Mouse (Mus musculus): ENCODE measurements around the gene Spred3. TPM values are rescaled to one million over a fixed set of nuclear protein-coding genes. Genes with fewer than 3 reads are reported as not detected.
A peak's percentile ranks its signal among the peaks of the same experiment; 100 is the strongest.
"Not testable (repeated sequence)": the region's sequence is repeated elsewhere in the genome, so short reads cannot be mapped to it uniquely, and the experiment has no call there.

The Spred3 gene
- 35.5 and 38.0 TPM in 2 replicates for polyA plus RNA-seq (2012; rRNA removed)

DNA sequence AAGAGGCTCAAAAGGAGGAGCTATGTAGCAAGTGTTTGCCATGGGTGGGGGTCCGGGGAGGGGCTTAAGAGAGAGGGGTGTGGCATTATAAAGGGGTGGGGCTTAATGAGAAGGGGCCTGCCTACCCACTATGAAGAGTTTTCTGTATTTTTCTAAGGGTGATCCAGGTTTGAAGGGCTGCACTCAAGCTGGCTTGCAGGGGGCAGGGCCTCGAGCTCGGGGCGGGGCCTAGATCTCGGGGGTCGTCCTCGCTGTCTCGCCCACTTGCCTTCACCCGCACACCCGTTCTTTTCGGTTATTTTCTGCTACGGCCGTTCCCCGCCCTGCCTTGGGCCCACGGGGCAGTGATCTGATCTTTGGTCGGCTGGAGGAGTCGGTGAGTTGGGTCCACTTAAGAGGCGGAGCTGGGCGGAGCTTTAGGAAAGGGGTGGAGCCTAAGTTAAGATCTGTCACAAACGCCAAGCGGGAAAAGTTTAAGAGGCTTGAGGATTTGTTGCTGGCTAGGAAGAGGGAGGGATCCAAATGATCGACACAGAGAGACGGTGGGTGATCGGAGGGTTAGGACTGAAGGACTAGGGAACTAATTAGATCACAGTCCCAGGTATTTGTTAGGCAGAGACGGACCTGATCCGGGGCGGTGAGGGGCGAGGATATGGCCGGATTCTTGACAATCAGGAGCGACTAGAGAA lies at the start of gene Spred3, which contains the start of gene Ggn:
TSS of gene Spred3 (minus strand) at position 346 of the 689 bp plus-strand sequence.
TSS of gene Ggn (plus strand) at position 145 of the 689 bp plus-strand sequence.
- peak in 1 of 2 experiments; percentile 66 for DNase-seq (ENCODE audit: extremely low spot score in 1 of 2, low spot score in 1 of 2)

DNA sequence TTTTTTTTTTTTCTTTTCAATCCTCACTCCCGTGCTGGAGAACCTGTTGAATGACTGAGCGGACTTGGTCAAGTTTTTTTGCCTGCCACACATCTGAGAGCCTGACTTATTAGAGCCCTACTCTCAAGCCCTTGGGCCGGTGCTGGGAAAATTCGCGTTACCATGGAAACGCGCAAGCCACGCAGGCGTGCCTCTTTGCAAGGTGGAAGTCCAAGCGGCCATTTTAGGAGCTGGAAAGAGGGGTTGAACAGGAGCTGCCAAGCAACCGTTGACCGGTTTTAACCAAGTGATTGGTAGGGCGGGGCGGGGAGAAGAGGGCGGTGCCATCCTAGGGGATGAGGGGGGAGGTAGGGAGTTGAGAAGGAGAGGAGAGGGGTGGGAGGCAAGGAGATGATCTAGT lies 44.6 kb upstream of the Spred3 start:
- DNase-seq (ENCODE audit: extremely low spot score in 1 of 2, low spot score in 1 of 2) = no peak

DNA sequence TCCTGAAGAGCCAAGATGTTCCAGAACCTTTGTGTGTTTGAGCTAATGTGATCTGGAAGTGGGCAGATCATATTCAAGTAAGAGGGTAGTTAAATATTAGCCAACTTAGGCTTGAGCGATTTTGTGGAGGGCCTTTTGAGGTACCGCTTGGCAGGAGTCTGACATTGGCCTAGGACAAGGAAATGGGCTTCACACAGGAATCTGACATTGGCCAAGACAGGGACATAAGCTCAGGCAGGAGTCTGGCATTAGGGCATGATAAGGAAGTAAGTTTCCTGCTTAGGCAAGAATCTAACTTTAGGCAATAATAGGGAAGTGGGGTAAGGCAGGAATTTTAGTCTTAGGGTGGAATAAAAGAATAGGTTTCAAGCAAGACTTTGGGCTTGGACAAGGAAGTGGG lies 44.0 kb upstream of the Spred3 start:
- no peak for DNase-seq (ENCODE audit: extremely low spot score in 1 of 2, low spot score in 1 of 2)

DNA sequence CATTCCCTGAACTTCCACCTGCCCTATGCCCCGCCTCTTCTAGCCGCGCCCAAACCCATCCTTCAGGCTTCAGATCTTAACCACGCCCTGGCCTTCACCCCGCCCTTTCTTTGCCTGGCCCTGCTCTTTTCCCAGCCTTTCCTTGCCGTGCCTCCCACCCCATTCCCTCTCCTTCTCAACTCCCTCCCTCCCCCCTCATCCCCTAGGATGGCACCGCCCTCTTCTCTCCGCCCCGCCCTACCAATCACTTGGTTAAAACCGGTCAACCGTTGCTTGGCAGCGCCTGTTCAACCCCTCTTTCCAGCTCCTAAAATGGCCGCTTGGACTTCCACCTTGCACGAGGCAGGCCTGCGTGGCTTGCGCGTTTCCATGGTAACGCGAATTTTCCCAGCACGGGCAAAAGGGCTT lies 43.5 kb upstream of the Spred3 start, which contains the start of gene Catsperg1:
TSS of gene Catsperg1 (minus strand) at position 361 of the 408 bp plus-strand sequence.
- peak in 1 of 2 experiments; percentile 29 for DNase-seq (ENCODE audit: extremely low spot score in 1 of 2, low spot score in 1 of 2)

DNA sequence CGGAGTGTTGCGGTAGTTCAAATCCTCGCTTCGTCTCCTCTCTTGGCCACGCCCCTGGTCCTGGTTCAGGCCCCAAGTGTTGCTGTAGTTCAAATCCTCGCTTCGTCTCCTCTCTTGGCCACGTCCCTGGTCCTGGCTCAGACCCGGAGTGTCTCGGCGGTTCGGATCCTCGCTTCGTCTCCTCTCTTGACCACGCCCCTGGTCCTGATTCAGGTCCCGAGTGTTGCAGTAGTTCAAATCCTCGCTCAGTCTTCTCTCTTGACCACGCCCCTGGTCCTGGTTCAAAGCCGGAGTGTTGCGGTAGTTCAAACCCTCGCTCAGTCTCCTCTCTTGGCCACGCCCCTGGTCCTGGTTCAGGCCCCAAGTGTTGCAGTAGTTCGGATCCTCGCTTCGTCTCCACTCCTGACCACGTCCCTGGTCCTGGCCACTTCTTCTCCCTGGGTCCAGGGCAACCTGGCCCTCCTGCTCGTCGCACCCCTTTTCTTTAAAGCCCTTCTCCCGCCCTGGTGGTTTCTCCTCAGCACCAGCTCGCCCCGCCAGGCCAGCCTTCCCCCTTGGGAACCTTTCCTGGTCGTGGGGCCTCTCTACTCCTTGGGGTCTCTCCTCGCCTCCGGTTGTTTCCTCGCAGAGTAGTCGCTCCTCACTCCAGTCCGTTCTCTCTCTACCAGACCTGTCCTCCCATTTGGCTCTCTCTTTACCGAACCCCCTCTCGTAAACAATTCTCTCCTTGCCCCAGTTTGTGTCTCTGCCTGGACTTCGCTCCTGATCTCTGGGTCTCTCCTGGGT lies 42.8 kb upstream of the Spred3 start:
- not testable (repeated sequence) for DNase-seq (ENCODE audit: extremely low spot score in 1 of 2, low spot score in 1 of 2)

DNA sequence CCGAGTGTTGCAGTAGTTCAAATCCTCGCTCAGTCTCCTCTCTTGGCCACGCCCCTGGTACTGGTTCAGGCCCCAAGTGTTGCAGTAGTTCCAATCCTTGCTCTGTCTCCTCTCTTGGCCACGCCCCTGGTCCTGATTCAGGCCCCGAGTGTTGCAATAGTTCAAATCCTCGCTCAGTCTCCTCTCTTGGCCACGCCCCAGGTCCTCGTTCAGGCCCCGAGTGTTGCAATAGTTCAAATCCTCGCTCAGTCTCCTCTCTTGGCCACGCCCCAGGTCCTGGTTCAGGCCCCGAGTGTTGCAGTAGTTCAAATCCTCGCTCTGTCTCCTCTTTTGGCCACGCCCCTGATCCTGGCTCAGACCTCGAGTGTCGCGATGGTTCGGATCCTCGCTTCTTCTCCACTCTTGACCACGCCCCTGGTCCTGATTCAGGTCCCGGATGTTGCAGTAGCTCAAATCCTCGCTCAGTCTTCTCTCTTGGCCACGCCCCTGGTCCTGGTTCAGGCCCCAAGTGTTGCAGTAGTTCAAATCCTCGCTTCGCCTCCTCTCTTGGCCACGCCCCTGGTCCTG lies 42.1 kb upstream of the Spred3 start:
- no peak for DNase-seq (ENCODE audit: extremely low spot score in 1 of 2, low spot score in 1 of 2)

DNA sequence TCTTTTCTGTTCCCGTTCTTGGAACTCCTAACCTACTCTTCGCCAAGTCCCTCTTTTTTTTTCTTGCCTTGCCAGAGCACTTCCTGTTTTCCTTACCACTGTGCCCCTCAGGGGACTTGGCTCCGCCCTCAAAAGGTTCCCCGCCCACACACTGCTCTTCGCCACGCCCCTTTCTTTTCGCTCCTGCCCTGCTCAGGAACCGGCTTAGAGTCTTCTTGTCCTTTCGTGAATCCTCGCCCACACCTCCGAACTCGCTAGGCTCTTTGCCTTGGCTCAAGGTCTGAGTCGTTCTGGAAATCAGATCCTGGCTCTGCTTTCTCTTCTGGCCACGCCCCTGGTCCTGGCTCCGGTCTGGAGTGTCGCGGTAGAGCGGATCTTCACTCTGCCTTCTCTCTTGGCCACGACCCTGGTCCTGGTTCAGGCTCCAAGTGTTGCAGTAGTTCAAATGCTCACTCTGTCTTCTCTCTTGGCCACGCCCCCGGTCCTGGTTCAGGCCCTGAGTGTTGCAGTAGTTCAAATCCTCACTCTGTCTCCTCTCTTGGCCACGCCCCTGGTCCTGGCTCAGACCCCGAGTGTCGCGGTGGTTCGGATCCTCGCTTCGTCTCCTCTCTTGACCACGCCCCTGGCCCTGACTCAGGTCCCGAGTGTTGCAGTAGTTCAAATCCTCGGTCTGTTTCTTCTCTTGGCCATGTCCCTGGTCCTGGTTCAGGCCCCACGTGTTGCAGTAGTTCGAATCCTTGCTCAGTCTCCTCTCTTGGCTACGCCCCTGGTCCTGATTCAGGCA lies 41.4 kb upstream of the Spred3 start:
- DNase-seq (ENCODE audit: extremely low spot score in 1 of 2, low spot score in 1 of 2) = peak; percentile 24 to 61

DNA sequence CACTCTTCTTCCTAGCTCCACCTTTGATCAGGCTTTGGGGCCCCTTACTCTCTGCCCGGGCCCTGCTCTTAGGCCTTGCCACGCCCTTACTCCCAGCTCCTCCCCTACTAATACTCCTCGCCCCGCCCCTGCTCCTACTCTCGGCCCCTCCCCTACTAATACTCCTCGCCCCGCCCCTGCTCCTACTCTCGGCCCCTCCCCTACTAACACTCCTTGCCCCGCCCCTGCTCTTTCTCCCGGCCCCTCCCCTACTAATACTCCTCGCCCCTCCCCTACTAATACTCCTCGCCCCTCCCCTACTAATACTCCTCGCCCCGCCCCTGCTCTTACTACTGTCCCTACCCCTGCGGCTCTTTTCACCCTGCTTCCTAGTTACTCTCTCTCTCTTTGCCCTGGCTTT lies 40.8 kb upstream of the Spred3 start:
- not testable (repeated sequence) for DNase-seq (ENCODE audit: extremely low spot score in 1 of 2, low spot score in 1 of 2)

DNA sequence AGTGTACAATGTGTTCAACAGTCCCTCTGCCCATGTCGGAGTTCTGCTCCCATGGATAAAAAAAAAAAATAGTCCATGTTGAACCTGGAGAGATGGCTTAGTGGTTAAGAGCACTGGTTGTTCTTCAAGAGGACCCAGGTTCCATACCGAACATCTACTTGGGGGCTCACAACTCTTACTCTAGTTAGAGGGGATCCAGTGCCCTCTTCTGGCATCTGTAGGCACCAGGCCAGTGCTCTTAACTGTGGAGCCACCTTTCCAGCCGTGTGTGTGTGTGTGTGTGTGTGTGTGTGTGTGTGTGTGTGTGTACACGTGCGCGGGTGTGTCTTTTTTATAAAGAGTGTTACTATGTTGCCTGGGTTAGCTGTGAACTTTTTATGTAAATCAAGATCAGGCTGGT lies 32.4 kb upstream of the Spred3 start:
- no peak for DNase-seq (ENCODE audit: extremely low spot score in 1 of 2, low spot score in 1 of 2)

DNA sequence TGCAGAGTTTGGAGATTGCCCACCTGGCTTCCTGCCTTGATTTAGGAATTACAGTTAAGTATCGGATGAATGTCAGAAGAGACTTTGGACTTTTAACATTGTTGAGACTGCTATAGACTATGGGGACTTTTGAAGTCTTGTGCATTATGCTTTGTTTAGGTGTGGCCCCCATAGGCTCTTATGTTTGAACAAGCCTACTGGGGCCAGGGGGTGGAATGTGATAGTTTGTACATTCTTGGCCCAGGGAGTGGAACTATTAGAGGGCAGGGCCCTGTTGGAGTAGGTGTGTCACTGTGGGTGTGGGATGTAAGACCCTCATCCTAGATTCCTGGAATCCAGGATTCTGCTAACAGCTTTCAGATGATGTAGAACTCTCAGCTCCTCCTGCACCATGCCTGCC lies 24.0 kb upstream of the Spred3 start:
- DNase-seq (ENCODE audit: extremely low spot score in 1 of 2, low spot score in 1 of 2) = not testable (repeated sequence)

DNA sequence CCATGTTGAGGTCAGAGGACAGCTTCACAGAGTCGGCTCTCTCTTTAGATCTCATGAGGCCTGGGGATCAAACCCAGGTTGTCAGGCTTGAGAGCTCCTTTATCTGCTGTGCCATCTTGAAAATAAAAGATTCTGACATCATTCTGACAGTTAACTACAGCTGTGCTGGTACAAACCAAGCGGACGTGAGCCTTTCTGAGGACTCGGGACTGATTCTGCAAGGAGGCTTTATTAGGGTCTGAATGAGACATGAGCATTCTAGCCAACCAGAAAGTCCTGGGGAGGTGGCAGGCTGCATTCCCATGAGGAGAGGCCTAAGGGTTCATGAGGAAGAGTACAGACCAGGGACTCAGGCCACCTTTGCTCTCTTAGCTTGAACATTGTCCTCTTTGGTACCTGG lies 11.1 kb upstream of the Spred3 start:
- DNase-seq (ENCODE audit: extremely low spot score in 1 of 2, low spot score in 1 of 2) = not testable (repeated sequence)

DNA sequence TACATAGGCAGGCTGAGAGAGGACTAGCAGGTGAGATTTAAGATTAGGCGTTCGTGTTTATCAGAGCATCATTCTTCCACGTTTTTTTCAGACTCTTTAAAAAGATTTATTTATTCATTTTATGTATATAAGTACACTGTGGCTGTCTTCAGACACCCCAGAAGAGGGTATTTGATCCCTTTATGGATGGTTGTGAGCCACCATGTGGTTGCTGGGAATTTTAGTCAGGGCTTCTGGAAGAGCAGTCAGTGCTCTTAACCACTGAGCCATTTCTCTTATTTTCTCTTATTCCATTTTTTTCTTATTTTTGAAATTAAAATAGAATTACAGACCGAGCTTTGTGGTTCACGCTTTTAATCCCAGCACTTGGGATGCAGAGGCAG lies 10.6 kb upstream of the Spred3 start:
- DNase-seq (ENCODE audit: extremely low spot score in 1 of 2, low spot score in 1 of 2) = no peak

DNA sequence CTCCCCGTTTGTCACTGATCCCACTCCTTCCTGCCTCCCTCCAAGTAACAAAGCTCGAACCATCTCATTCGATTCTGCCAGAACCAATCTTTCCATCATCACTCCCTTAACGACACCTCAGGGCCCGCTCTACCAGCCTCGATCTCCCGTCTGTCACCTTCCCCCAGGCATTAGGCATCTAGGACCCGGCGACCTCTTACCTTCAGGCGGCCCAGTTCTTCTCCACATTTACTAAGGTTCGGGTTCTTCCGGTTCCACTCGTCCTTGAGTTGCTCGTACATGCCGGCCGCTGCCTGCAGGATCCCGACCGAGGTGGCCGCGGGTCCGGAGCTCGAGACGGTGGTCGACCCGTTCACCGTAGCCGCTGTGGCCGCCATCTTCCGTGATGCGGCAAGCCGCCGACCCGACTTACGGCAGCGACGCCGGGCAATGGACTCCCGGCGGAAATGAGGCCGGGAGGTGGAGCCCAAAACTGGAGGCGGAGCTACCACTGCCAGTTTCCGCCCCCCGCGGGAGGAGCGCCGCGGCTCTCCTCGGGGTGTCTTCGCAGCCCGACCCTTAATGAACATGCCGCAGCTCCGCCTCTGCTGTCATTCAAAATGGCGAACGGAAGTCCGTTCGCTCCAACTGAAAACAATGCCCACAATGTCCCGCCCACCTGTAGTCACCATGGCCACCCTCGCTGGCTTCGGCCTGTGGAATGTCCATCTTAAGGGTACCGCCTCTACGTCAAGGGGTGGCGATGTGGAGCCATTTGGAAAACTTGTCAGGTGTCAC lies 10.1 kb upstream of the Spred3 start, which contains the start of gene Psmd8:
TSS of gene Psmd8 (minus strand) at position 625 of the 777 bp plus-strand sequence.
- DNase-seq (ENCODE audit: extremely low spot score in 1 of 2, low spot score in 1 of 2) = peak; percentile 95

DNA sequence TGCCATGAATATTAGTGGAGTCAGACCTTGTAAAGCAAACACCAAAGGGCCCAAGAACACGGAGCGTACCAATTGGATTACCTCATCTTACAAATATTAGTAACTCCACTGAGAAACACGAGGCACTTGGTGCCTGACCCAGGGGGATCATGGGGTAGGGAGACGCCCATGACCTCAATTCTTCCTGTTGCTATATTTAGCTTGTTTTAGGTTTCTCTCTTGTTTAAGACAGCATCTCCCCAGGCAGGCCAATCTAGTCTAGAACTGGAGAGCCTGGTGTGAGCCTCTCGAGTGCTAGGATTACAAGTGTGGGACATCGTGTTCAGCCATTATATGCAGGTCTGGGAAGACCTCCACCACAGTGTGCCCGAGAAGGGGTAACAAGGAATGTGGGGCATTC lies 9.1 kb upstream of the Spred3 start:
- no peak for DNase-seq (ENCODE audit: extremely low spot score in 1 of 2, low spot score in 1 of 2)

DNA sequence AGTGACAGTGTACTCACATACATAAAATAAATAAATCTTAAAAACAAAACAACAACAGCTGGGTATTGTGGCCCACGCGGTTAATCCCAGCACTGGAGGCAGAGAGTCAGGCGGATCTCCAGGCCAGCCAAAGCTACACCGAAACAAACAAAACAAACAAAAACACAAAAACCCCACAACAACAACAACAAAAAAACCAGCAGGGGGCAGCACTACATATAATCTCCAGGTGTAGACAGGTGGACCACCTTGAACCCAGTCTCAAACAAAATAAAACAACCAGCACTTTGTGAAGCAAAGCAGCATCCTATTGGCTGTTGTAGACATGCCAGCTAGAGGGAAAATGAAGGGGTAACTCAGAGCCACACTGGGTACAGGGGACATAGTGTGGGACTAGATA lies 7.9 kb upstream of the Spred3 start:
- no peak for DNase-seq (ENCODE audit: extremely low spot score in 1 of 2, low spot score in 1 of 2)

DNA sequence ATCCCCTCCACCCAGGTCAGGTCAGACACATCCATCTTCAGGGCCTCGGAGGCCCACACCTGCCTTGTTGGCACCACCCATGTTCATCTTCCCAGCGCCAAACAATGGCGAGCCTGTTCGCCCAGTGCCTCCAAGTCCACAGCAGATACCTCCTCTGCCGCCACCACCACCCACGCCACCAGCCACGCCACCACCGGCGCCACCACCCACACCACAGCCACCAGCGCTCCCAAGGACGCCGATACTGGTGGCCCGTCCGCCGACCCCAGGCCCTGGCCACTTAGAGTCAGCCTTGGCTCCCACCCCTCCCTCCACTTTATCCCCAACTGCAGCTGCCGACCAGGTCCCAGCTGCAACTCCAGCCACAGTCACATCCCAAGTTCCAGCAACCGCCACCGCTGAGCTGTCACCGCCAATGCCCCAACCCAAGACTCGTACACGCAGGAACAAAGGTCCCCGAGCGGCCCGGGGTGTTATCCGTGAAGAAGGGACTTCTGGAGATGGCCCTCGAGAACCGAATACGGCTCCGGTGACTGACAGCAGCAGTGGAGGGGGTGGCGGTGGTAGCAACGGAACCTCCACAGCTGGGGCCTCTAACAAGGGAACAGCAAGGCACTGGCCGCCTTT lies 2.3 kb upstream of the Spred3 start:
- DNase-seq (ENCODE audit: extremely low spot score in 1 of 2, low spot score in 1 of 2) = no peak

DNA sequence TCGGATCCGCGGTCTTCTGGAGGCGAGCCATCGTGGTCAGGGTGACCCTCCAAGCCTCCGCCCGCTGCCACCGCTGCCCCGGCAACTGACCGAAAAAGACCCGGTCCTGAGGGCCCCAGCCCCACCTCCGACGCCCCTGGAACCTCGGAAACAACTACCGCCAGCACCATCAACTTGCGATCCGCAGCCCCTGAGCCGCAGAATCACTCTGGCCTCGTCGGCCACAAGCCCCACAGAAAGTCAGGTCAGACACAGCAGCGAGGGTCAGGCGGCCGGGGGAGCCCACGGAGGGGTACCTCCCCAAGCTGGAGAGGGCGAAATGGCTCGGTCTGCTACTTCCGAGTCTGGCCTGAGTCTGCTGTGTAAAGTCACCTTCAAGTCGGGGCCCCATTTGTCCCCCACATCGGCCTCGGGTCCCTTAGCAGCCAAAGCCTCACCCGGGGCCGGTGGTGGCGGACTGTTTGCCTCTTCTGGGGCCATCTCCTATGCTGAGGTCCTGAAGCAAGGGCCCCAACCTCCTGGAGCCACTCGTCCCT lies 1.4 kb upstream of the Spred3 start:
- DNase-seq (ENCODE audit: extremely low spot score in 1 of 2, low spot score in 1 of 2) = no peak

DNA sequence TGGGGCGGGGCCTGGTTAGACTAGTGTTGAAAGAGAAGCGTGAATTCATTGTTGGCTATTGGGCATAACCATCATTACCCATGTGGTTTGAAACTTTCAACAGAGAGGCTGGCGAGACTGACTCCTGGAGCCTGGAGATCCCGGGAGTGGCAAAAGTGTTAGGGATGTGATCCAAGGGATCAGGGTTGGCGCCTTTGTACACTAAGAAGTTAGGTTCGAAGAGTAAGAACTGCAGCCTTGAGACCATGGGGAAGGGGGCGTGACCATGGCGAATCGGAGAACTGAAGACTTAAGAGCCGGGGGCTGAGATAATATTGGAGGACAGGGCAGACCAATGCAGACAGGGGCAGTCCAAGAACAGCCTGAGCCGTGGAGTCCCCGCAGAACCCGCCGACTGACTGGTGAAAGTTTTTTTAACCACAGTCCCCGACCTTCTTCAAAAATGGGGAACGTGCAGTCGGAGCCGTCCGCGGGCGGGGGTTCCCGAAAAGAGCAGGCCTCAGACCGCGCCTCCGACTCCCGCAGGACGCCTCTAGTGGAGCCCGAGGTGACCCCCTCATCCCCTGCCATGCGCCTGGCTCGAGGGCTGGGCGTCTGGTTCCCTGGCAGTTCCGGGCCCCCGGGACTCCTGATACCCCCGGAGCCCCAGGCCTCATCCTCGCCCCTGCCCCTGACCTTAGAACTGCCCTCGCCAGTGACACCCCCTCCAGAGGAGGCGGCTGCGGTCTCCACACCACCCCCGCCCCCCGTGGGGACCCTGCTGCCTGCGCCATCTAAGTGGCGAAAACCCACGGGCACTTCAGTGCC lies 747 bp upstream of the Spred3 start:
- DNase-seq (ENCODE audit: extremely low spot score in 1 of 2, low spot score in 1 of 2) = no peak
